Mouse (Mus musculus) yolk sac, embryonic 10.5 days (tissue): ENCODE results near the gene Sgsm1.
"Not testable (repeated sequence)": the region's sequence is repeated elsewhere in the genome, so short reads cannot be mapped to it uniquely, and the experiment has no call there.

Source experiments
- DNase-seq: peaks from one replicate; pipeline ENCODE4 v3.0.0-alpha.2; 2017; ENCODE audit warnings: low spot score

Gene Sgsm1

DNA sequence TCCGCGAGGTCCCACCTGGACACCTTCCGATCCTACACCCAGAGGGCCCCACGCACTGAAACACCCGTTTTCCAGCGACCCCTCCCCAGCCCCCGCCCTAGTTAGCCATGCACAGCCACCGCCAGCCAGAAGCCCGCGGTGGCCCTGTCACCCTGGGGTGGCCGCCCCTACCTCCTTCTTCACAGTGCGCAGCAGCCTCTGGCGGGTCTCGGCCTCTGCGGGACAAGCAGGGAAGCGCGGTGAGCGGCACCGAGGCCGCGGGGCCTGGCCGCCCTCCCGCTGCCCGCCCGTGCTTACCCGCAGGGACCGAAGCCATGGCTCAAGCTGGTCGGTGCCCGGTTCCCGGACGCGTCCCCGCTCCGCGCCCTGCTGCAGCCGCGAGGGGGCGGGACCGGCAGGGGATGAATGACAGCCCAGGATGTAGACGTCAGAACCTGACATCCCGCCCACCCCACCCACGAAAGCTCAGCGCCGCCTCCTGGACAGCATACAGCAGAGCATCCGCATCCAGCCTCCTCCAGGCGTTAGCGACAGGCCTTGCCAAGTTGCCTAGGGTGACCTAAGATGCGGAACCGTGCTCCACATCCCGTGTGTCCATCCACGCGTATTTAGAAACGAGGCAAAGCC is at the start of gene Sgsm1:
Gene Sgsm1, minus strand, starts transcription at position 410 of the 627 bp plus-strand sequence.
- DNase-seq, result peak; percentile 58

DNA sequence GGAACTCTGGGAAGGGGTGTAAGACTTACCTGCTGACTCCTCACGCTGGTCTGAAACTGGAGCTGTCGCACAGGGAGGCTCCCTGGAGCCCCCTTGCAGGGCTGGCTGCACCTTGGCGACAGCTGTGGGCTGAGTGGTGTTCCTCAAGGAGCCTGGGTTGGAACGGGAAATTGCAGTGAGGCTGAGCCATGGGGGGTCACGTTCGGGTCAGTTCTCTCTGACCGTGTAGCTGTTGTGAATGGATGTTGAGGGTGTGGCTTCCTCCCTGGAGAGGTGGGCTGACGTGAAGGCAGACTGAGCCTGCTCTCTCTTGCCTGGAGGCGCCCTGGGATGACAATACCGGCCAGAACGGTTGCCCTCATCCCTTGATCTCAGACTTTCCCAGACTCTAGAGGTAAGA is 48.2 kb upstream of the Sgsm1 start:
- no peak for DNase-seq

DNA sequence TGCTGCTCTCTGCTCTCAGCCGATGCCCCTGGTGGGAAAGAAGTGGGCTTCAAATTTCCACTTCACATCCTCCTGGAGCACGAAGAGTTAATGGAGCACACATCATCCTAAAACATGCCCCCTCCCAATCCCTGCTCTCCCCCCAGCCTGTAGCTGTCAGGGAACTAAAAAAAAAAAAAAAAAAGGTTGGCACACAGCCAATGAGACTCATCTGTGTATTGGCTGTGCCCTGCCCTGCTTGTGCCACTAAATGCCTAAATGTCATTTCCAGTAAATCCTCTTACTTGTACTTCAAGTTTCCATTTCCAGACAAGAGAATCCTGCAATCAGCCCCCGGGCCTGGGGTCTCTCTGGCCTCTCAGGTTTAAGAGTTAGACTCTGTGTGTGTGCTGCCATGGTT is 47.1 kb upstream of the Sgsm1 start:
- no peak for DNase-seq

DNA sequence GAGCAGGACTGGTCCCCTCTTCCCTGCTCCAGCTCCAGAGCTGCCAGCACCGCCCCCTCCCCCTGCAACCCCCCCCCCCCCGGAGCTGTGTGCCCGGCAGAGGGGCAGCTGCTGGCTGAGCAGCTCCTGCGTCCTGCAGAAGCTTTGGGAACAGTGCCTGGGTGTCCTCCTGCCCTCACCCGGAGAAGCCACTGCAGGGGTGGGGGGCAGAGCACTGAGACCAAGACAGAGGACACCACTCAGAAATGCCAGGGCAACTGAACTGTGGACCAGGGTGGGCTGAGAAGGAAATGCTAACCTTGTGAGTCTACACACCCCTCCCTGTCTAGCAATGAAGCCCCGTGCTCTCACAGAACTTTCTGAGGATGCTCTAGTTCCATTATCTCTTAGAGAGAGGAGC is 46.6 kb upstream of the Sgsm1 start, which contains the start of gene Aym1:
Gene Aym1, plus strand, starts transcription at position 109 of the 400 bp plus-strand sequence.
- DNase-seq, result no peak

DNA sequence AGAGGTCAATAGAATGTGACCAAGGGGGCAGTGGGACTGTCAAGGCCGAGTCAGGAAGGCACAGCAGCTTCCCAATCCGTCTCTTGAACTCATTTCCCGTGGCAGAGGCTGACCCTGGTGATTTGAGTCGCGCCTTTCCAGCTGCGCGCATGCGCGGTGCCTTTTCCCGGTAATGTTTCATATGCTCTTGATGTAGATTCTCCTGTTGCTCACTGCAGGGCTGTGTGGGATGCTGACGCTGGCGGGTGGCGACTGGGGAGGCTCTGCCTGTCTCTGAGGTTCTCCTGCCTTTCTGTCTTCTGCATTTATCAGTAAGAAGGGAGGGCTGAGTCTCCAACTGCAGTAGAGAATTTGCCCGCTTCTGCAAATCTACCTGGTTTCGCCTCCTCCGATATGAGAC is 43.7 kb upstream of the Sgsm1 start:
- no peak for DNase-seq

DNA sequence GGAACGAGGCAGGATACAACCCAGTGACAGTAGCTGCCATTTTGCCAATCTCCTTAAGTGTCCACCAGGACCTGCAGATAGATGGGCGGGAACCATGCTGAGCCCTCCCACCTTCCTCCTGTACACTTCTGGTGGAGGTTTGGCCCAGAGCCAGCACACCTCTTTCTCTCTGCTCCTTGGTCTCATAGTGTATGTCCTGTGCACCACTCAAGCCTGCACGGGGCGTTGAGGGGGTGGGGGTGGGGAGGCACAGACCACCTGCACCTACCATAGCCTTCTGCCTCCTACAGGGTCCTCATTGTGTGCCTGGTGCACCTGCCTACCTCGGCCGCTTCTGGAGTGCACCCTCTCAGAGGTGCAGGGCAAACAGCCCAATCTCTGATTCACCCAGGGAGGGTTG is 42.0 kb upstream of the Sgsm1 start:
- no peak for DNase-seq

DNA sequence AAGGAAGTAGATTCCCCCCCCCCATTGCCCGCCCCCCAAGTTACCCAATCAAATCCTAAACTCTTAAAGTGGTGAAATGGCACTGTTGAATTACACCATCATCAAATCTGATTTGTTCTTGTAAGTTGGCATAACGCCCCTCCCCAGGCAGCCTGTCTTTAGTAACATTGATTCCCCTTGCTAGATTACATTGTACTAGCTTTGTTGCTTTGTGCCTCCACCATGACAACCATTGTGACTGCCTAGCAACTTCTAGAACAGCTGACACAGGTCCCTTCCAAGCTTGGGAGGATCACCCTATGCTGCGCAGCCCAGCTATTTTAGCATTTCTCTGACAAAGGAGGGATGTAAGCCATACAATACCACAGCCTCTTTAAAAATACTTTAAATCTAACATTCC is 41.2 kb upstream of the Sgsm1 start:
- DNase-seq, result no peak

DNA sequence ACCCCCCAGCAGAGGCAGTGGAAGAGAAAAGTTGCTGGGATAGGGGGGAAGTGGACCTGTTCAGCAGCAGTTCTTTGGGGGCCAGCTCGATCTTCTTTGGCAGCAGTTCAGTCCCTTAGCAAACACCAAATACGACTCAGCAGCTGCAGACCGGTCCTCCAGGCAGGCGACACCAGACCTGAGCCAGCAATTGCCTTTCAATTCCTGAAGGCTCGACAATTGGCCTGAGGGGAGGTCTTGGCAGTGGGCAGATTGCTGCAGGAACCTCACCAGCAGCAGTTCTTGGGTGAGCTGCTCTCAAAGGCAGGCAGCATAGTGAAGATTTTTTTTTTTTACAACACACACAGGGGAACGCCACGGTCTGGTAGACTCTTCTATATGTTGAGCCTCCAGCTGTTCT is 39.2 kb upstream of the Sgsm1 start:
- no peak for DNase-seq

DNA sequence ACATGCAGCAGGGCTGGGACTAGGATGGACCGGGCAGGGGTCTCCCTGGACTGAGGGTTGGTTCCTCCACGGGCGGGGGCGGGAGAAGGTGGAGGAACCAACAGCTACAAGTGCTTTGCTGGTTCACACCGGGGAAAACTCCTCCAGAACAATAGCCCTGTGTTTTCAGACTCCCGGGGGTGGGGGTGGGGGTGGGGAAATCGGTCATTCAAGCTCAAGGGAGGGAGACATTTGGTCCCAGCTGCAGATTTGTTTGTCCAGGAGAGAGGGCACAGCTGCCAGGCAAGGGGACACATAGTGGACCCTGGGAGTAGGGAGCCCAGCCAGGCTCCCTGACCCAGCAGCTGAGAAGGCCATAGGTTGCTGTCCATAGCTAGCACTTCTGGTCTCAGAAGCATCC is 38.6 kb upstream of the Sgsm1 start:
- no peak for DNase-seq

DNA sequence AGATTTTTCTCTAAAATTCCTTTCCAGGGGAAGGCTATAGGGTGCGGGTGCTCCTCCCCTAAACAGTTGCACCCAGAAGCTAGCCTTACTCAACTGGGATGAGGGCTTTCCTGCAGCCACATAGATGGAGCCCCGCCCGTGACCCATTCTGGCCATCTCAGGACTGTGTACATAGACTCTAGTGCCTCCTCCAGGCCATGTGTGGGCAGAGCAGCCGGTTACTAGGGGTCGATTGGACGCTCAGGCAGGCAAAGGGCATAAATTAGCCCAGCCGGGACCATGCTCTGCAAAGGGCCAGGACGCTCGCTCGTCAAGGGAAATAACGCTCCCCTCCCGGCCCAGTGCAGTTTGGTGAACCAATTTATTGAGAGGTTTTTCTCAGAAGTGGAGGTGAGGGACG is 38.0 kb upstream of the Sgsm1 start:
- no peak for DNase-seq

DNA sequence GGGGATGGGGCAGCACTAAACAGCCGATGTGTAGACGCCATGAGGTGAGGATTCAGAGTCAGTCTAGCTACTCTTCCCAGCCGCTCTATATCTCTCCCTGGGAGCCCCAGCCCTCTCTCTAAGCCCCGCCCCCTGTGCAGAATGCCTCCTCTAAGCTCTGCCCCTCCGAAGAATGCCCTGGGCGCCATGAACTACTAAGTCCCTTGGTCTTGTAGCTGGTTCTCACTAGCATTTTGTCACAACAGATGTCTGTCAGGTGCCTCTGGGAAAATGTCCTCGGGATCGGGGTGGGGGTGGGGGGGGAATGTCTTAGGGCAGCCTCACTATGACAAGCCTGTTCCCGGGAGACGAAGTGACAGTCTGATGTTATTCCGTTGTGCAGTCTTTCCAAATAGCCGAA is 37.0 kb upstream of the Sgsm1 start:
- DNase-seq, result no peak

DNA sequence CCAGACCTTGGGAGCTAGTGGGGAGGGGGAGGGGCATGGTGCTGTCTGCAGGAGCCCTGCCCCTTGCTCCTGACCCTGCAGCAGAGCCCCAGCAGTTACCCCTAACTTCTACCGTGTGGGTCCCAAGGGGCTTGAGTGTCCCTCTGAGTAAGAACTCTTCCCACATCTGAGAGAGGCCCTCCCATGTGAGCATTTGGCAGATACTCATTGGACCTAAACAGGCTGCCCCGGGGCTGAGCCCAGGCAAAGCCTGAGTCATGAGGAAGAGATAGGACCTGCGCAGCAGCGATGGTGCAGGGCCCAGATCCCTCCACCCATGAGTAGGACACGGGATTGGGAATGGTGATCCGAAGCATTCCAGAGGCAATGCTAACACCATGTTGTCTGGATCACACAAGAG is 36.1 kb upstream of the Sgsm1 start:
- DNase-seq, result not testable (repeated sequence)

DNA sequence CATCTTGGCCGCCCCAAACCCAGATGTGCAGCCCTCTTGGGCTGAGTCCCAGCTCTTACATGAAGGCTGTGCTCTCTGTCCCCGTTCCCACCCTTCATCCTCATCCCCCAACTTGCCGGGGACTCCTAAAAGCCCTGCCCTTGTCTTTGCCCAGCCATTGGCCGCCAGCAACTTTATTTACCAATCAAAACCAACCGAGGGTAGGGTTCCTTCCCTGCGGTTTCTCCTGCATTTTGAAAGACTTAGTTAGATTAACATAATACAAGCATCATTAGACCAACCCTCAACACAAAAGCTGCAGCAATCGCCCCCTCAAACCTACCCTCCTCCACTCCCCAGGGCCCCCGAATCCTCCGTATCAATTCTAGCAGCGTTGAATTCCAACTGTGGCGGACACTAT is 35.2 kb upstream of the Sgsm1 start:
- DNase-seq, result no peak

DNA sequence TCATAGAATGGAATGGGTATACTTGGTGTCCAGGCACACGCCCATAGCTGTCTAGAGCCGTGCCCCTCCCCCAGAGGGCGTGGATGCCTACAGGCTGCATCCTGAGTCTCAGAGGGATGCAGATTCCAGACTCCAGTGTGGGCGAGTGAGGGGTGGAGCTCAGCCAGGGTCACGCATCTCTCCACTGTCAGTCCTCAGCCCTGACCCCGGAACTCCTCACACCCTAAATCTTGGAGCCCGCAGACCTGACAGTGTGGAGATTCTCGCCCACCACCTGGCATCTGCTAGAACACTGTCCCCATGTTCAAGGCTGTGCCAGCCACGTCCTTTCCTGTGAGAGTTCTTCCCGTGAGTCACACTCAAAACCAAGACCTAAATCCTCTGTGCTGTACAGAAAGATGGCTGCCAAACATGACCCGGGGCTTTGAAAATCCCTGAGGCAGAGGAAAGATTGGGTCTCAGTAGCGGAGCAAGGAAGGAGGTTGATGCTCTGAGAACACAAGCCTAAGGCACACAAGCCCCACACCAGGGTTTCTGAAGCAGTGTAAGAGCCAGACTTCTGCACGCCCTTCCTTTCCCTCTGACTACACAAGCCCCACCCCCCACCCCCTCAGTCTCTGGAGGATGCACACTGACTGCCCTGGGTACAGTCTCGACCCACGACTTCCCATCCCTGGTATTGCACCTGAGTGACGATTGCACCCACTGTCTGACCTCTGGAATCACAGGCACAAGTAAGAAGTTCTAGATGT is 34.2 kb upstream of the Sgsm1 start:
- no peak for DNase-seq

DNA sequence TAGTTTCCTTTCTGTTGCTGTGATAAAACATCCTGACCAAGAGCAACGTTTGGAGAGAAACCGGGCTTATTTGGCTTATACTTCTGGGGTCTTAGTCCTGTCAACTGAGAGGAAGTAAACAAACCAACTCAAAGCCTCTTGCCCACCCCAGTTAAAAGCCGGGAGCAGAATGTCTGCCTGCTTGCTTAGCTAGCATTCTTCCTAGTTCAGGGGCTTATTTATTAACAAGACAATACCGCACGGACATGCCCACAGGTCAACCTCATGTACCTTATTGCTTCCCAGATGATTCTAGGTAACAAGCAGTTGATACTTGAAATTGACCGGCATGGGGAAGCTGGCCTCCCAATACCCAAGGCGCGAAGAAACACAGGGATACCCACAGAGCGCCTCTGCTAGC is 25.7 kb upstream of the Sgsm1 start:
- no peak for DNase-seq

DNA sequence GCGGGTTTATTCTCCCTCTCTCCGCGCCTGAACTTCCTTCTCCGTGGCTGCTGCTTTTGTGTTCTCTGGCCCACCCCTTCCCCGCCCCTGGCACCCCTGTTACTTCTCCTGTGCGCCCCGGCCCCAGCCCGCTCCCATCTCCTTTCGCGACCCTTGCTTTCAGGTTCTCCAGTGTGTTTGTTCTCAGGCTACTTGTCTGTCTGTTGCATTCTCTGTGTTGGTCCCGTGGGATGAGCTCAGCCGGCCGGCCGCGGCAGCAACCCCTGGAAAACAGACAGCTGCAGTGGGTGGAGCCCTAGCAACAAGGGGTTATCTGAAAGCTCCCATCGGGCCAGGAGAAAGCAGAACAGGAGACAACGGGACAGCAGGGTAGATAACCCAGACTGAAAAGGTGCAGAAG is 25.1 kb upstream of the Sgsm1 start:
- peak; percentile 10 for DNase-seq

DNA sequence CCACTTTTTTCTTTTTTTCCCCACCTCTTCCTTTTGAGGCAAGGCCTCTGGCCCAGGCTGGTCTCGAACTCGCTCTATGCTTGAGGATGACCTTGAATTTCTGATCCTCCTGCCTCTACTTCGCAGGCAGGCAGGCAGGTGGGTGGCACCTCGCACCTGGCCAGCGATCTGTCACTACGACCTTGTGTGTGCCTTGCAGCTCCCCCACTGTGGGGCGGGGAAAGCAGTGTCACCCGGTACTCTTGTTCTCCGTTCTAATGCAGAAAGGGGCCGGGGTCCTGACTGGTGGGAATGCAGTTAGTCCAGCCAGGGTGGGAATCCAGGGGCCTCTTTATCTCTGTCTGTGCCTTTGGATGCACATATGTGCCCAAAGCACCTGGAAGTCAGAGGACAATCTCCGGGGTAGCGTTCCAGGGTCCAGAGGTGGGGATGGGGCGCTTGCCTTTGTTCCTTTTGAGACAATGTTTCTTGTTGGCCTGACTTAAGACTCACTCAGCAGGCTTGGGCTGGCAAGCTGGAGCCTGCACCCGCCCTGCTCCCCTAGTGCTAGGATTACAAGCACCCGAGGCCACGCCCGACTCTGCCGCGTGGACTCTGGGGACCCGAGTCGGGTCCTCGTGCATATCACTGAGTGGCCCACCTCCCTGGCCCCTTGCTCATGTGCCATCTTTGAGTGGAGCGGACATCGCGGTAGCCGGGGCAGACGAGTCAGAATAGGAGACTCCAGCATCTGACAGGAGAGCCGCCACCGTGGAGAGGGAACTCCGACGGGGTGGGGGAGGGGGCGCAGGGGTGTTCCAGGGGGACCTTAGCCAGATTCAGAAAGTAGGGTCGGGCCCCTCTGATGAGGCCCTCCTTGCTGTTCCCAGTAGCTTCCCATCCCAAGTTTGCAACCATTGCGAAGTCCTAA is 24.3 kb upstream of the Sgsm1 start:
- DNase-seq, result no peak

DNA sequence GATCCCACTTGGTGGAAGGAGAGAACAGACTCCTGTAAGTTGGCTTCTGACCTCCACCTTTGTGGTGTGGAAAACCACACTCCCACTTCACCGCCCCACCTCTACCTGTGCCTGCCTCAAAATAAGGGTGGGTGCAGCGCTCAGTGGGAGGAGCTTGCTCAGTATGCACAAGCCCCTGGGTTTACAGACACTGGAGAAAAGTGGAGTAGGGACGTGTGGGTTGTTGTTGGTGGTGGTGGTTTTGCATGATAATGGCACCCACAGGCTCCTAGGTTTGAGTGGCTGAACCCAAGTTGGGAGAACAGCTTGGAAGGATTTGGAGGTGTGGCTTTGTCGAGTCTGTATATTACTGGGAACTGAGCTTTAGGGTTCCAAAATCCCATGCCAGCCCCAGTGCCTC is 22.3 kb upstream of the Sgsm1 start:
- DNase-seq, result no peak

DNA sequence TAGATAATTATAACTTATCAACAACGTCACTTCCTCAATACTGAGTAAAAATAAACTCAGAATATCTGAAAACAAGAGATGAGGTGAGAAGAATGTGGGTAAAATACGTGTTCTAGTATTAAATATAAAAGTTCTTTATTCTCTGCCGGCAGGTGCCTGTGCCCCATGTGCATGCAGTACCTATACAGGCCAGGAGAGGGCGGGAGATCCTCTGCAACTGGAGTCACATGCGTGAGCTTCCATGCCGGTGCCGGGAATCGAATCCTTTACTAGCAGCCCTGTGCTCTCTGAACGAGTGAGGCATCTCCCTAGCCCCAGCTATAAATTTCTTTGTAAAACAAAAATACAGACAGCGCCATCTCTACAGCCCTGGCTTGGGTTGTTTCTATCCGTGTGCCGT is 21.7 kb upstream of the Sgsm1 start:
- no peak for DNase-seq

DNA sequence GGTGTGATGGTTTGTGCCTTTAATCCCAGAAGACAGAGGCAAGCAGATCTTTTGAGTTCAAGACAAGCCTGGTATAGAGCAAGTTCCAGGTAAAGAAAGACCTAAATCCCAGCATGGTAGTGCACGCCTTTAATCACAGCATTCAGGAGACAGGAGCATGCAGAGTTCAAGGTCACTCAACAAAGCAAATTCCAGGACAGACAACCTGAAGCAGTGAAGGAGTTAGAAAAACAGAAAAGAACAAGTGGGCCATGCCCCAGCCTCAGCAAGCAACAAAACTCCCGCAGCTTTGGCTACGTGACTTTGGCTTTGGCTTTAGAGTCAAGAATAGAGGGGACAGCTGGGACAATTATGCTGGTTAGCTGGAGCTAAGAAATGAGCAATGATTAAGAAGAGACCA is 19.6 kb upstream of the Sgsm1 start:
- no peak for DNase-seq

DNA sequence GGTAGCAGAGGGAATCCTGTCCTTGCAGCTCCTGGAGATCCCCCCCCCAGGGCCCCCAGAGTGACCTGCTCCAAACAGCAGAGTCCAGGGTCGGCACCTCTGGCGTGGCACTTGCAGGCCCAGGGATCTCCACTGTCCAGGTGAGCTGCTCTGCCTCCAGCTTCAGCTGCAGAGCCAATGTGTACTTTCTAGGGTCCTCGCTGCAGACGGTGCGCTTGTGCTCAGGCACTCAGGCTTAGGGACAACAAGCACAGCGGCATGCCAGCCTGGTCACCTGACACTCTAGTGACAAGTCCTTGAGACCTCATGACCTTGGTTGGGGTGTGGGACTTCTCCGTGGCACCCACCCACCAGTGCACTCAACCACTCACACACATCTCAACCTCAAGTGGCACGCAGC is 18.9 kb upstream of the Sgsm1 start:
- no peak for DNase-seq

DNA sequence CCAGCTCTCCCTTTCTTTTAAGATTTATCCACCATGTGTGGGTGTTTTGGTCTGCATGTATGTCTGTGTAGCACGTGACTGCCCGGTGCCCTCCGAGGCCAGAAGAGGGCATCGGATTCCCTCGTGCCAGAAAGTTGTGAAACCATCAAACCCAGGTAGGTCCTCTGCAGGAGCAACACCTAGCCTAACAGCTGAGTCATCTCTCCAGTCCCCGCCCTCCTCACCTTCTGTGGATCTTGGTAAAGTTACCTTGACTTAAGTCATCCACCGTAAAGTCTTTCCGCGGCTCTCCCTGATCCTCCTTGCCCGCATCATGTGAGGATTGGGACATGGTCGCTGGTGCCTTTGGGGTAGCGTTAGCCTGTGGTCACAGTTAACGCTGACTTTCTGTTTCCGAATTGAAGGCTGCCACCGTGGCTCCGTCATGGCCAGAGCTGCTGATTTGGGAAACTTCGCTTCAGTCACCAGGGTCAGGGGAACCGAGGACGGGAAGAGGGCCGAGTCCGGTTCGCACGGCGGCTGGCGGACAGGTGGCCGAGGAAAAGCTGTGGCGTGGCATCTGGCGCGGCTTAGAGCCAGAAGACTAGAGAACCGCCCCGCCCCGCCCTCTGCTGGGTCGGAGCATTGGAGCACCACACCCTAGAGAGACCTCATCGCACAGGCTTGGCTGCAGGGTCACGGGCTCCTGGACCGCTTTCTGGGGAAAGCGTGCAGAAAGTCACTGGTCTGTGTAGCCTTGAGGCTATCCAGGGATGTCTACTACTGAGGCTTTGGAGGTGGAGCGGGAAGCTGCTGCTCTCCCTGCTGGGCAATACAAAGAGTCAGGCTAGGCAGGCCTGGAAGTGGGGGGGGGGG is 13.4 kb upstream of the Sgsm1 start:
- no peak for DNase-seq
